Mouse (Mus musculus) heart, embryonic 16.5 days (tissue): ENCODE measurements at regions not wholly inside any gene's neighbourhood (a gene's known extent, or its start where the extent isn't known, plus 50 kb on each side); places are given as distances from the start of the nearest gene placed in this dataset.

ENCODE experiments used
- ATAC-seq: fragments of 200-750 bp; cut with Nextera tagmentation; replicated peaks from 2 replicates; pipeline ENCODE4 v1.8.0; 2017; ENCODE audit warnings: moderate number of reproducible peaks; ENCODE audit not compliant: insufficient read depth, low FRiP score; ENCODE audit errors: extremely low read depth
- H3K27ac ChIP-seq: fragments of 300-500 bp; sonication (generic); 2 replicates; pipeline ENCODE4 v1.5.1; 2014; ENCODE audit warnings: mild to moderate bottlenecking, low read length, control low read depth, moderate library complexity
- H3K27me3 ChIP-seq: fragments of 300-500 bp; sonication (generic); 2 replicates; pipeline ENCODE4 v1.6.1; 2014; ENCODE audit warnings: low read length, mixed read lengths; ENCODE audit not compliant: control insufficient read depth, insufficient read depth
- H3K36me3 ChIP-seq: fragments of 300-500 bp; sonication (generic); 2 replicates; pipeline ENCODE4 v1.6.1; 2014; ENCODE audit not compliant: control insufficient read depth, insufficient read depth
- H3K4me1 ChIP-seq: fragments of 300-500 bp; sonication (generic); 2 replicates; pipeline ENCODE4 v1.6.1; 2014; ENCODE audit warnings: low read length, mixed read lengths; ENCODE audit not compliant: control insufficient read depth, insufficient read depth
- H3K4me2 ChIP-seq: fragments of 300-500 bp; sonication (generic); 2 replicates; pipeline ENCODE4 v1.6.1; 2014; ENCODE audit warnings: low read depth, mild to moderate bottlenecking, control low read depth, low read length
- H3K4me3 ChIP-seq: fragments of 300-500 bp; sonication (generic); 2 replicates; pipeline ENCODE4 v1.5.1; 2014; ENCODE audit warnings: mild to moderate bottlenecking, control low read depth, low read length
- H3K9ac ChIP-seq: fragments of 300-500 bp; sonication (generic); 2 replicates; pipeline ENCODE4 v1.6.1; 2014; ENCODE audit warnings: low read length, control low read depth
- H3K9me3 ChIP-seq: fragments of 300-500 bp; sonication (generic); replicated peaks from 2 replicates; pipeline ENCODE4 v1.6.1; 2016; ENCODE audit warnings: low read length; ENCODE audit not compliant: control insufficient read depth
- WGBS: fragments of 180-500 bp; shearing (Covaris S2); extraction: QIAGEN DNeasy Blood & Tissue Kit; methylation state at CpG from one replicate; pipeline ENCODE4 v1.1.7; 2014; 5-methylcytosine and 5-hydroxymethylcytosine counted together

DNA sequence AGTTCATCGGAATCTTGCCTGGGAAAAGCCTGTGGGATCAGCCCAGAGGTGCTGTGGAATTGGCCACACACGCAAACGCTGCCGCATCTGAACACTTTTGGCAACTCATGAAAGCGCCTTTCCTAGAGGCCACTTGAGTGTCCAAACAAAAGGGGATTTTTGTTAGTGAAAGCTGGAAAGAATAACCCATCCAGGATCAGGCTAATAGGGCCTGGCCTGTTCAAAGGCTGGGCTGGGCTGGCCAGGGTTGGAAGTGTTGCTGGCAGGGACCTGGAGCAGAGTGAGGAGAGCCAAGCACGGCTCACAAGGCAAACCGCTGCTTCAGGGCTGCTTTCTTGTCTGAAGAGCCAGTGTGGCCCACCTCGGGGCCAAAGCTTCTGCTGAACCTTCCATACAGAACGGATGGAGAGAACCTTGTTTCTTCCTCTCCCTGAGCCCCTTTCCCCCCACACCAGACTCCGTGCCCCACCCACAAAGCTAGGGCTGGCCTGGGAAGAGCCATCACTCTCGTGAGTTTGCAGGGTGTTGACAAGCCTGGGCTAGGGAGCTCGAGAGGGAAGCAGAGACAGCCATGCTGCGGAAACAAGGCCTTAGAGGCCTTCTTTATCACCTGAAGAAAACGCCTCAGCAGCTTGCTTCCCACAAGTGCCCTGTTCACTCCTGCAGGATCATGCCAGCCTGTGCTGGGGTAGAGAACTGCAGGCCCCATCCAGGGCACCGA lies 459.5 kb downstream of the Ccdc171 start:
- 63% methylated on average over 15 of the region's 15 CpGs for WGBS
- H3K4me1 ChIP-seq = 0 out of 2 replicates have a peak, but pooled peaks cover 4% of the 10 kb centered on the region
- H3K36me3 ChIP-seq = no peaks in the 10 kb centered on the region
- no peak overlapping the region for H3K4me3 ChIP-seq
- H3K4me2 ChIP-seq = no peak overlapping the region
- H3K27me3 ChIP-seq = no peaks in the 10 kb centered on the region
- no peaks in the 10 kb centered on the region for H3K9me3 ChIP-seq
- no peak overlapping the region for H3K9ac ChIP-seq
- no peak overlapping the region for H3K27ac ChIP-seq
- ATAC-seq = peak; percentile 37; the same call in 1 of the 2 replicates

DNA sequence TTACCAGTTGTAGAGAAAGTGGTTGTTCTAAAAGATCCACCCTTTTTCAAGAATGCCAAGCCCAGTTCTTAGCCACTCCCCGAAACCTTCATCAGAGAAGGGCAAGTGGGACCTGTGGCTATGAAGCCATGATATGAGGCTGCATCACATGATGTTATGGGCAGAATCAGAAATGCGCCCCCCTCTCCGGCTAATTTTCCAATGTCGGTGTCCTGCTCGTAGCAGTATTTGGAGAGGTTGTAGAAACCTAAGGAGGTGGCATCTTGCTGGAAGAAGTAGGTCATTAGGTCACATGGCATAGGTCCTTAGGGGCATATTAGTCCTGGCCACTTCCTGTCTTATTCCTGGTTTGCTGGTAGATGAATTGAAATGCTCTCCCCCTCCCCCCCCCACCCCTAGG lies 460.1 kb downstream of the Ccdc171 start:
- 92% methylated on average over 5 of the region's 5 CpGs for WGBS
- H3K9ac ChIP-seq = no peak overlapping the region
- no peak for ATAC-seq
- H3K4me3 ChIP-seq = no peak overlapping the region
- H3K4me2 ChIP-seq = no peak overlapping the region
- no peaks in the 10 kb centered on the region for H3K27me3 ChIP-seq
- 0 out of 2 replicates have a peak, but pooled peaks cover 4% of the 10 kb centered on the region for H3K4me1 ChIP-seq
- H3K9me3 ChIP-seq = no peaks in the 10 kb centered on the region
- no peak overlapping the region for H3K27ac ChIP-seq
- no peaks in the 10 kb centered on the region for H3K36me3 ChIP-seq

DNA sequence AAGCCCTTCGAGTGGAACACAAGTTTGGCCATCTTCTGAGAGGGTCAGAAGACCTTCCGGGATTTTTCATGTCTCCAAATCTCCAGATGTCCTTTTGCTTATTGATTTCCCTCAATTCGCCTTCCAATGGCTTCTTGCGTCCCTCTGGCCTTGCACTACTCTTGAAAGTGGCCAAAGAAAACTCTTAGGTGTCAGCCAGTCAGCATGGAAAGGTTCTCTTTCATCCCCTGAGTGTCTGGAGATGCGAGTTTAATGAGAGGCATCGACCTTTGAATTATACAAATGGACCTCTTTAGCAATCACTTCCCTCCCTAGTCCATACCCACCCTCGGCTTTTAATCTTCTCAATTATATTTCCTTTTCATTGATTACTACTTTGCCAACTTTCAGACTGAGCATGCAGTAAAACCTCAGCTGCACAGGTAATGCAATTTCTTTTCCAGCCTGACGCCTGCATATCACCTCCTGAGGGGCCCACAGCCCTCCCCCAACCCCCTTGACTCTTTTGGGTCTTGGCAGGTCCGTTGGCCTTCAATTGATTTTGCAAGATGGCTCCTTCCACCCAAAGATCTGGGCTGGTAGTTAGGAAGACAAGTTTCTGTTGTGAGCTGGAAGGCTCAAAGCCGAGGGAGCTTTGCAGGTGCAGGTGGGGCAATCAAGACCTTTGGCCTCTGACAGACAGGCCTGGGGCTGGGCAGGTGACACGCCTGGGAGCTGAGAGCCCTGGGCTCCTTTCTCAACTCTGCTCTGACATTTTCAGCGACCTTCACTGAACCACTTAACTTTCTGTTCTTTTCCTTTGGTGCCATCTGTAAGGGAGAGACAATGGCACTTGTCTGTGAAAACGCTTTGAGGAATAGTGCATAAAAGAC lies 461.8 kb downstream of the Ccdc171 start:
- H3K36me3 ChIP-seq = no peaks in the 10 kb centered on the region
- no peaks in the 10 kb centered on the region for H3K27me3 ChIP-seq
- no peak for ATAC-seq
- no peak overlapping the region for H3K27ac ChIP-seq
- 83% methylated on average over 13 of the region's 13 CpGs for WGBS
- no peak overlapping the region for H3K4me3 ChIP-seq
- H3K9me3 ChIP-seq = no peaks in the 10 kb centered on the region
- H3K4me2 ChIP-seq = no peak overlapping the region
- no peak overlapping the region for H3K9ac ChIP-seq
- peaks cover 4% of the 10 kb centered on the region; the same call in 1 of the 2 replicates for H3K4me1 ChIP-seq

DNA sequence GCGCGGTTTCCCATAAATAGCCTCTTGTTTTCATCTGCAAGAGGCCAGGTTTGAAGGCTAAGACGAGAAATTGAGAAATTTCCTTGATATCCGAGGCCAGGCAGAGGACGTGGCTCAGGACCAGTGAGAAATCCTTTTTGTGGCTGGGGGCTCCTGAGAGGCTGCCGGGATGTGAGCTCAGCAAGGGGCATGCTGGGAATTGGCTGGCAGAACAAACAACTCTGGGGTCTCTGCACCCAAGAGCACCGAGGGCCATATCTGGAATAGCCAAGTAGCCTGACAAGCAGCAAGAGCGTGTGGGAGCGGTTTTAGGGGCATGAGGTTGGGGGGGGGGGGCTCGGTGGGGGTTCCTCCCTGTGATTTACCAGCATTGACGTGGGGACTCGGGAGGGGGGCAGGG lies 462.5 kb downstream of the Ccdc171 start:
- H3K27ac ChIP-seq = no peak overlapping the region; the same call in 1 of the 2 replicates
- no peak overlapping the region for H3K4me3 ChIP-seq

DNA sequence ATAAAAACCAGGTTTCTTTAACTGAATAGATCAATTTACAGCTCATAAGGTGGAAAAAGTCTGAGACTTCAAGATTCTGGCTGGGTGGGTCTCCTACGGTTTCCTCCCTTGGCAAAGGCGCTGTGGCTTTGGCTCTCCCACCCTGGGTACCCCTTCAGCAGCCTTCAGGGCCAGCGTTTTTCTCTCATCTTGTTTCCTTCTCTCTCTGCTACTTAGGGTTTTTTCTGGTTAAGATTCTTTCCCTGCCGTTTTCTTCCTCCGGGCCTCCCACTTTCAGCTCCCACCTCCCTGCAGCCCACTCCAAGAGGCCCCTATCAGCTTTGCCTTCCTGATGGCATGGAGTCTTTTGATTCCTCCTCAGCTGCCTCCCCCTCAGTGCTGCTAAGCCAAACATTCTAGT lies 463.0 kb downstream of the Ccdc171 start:
- H3K4me1 ChIP-seq = peaks cover 4% of the 10 kb centered on the region; the same call in 1 of the 2 replicates
- H3K4me3 ChIP-seq = no peak overlapping the region
- H3K36me3 ChIP-seq = no peaks in the 10 kb centered on the region
- 25% methylated on average over 5 of the region's 5 CpGs for WGBS
- H3K4me2 ChIP-seq = no peak overlapping the region
- no peak overlapping the region for H3K9ac ChIP-seq
- no peaks in the 10 kb centered on the region for H3K27me3 ChIP-seq
- no peaks in the 10 kb centered on the region for H3K9me3 ChIP-seq
- ATAC-seq = no peak
- H3K27ac ChIP-seq = peak overlapping the region; percentile 33; the same call in 1 of the 2 replicates

More for the DNA sequence above, 462.5 kb downstream of the Ccdc171 start:
- WGBS = 56% methylated on average over 11 of the region's 12 CpGs
- Histone ChIP-seq H3K36me3 (no peaks in the 10 kb centered on the region), H3K4me1 (peaks cover 4% of the 10 kb centered on the region; the same call in 1 of the 2 replicates), H3K4me2 (no peak overlapping the region), H3K9ac (no peak overlapping the region), H3K27me3 (no peaks in the 10 kb centered on the region), H3K9me3 (no peaks in the 10 kb centered on the region)
- ATAC-seq = no peak

DNA sequence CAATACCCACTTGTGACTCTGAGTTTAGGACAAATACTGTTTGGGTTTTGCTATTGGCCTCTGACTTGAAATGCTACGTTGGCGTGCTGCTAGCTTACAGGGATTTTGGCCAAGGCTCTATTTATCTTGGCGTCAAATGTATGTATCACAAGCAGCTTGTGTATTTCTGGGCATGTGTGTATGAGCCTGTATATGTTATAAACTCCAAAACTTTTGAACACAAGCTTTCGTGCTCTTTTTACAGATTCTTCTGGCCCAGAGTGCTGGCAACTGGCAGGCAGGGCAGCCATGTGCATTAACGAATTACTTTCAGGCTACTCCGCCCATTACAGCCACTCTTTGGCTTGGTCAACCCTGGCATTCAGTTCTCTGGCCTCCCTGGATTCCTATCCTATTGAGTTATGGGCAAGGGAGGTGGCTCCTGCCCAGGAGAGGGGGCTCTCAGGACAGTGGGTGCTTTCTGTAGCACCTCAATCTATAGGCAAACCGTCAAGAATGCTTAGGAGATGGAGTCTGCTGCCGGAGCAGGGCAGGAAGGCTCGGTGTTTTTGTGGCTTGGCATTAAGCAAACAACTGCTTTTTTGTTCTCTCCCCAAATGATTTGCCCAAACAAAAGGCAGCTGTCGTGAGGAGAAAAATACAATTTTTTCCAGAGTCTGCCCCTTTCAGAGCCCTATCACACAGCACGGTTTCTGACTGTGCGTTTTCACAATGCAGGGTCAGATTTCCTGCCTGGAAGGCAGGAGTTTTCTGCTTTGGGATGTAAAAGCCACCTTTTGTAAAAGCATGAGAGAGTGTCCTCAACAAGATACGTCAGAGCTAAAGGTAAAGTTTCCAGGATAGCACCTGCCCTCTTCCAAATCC lies 465.0 kb downstream of the Ccdc171 start:
- Histone ChIP-seq H3K4me3 (no peak overlapping the region), H3K36me3 (no peaks in the 10 kb centered on the region), H3K9me3 (no peaks in the 10 kb centered on the region), H3K4me1 (peaks cover 4% of the 10 kb centered on the region; the same call in 1 of the 2 replicates), H3K27ac (peak overlapping the region; percentile 1; the same call in 1 of the 2 replicates), H3K27me3 (no peaks in the 10 kb centered on the region), H3K4me2 (no peak overlapping the region), H3K9ac (no peak overlapping the region)
- peak; percentile 33; the same call in 1 of the 2 replicates for ATAC-seq
- 58% methylated on average over 13 of the region's 13 CpGs for WGBS

DNA sequence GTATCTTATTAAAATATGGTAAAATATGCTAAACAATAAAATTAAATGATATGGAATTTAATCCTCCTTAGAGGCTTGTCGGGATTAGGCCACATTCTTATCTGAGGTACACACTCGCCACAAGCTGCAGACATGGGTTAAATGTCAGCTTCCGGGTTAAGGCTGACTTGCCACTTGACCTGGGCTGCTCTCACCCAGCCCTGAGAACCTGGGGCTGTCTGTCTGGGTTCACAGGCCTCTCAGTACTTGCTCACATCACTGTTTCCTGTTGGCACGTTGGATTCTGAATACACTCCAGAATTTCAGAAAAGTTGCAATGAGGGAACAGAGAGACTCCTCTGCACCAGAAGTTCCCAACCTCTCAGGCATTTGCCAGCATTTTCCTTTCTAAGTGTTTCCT lies 465.9 kb downstream of the Ccdc171 start:
- H3K4me1 ChIP-seq = peaks cover 4% of the 10 kb centered on the region; the same call in 1 of the 2 replicates
- WGBS = 23% methylated on average over 4 of the region's 4 CpGs

DNA sequence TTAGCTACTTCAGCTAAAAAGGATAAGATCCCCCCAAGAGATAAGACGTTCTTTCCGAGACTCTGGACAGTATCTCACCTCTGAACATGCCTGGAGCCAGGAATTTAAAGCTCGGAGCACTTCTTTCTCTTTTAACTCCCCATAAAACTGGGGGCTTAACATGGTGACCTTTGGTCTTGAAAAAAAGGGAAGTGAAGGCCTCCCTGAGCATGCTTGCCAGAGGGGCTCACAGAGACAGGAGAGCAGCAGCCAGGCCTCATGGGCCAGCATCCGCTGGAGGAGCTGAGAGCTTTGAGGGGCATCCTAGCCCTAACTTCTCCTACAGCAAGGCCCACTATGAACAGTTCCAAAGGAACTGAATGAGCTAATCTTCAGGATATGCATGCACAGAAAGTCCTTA lies 471.7 kb downstream of the Ccdc171 start:
- no peaks in the 10 kb centered on the region for H3K4me1 ChIP-seq
- no peaks in the 10 kb centered on the region for H3K9me3 ChIP-seq
- no peak overlapping the region for H3K9ac ChIP-seq
- 56% methylated on average over 4 of the region's 4 CpGs for WGBS
- H3K4me3 ChIP-seq = no peak overlapping the region
- no peak overlapping the region for H3K4me2 ChIP-seq
- ATAC-seq = no peak
- no peaks in the 10 kb centered on the region for H3K27me3 ChIP-seq
- H3K36me3 ChIP-seq = no peaks in the 10 kb centered on the region
- no peak overlapping the region for H3K27ac ChIP-seq

More for the DNA sequence above, 465.9 kb downstream of the Ccdc171 start:
- ATAC-seq = no peak
- H3K27me3 ChIP-seq = no peaks in the 10 kb centered on the region
- no peak overlapping the region for H3K4me2 ChIP-seq
- H3K4me3 ChIP-seq = no peak overlapping the region
- no peaks in the 10 kb centered on the region for H3K9me3 ChIP-seq
- H3K9ac ChIP-seq = no peak overlapping the region
- H3K36me3 ChIP-seq = no peaks in the 10 kb centered on the region
- no peak overlapping the region for H3K27ac ChIP-seq
